Mouse (Mus musculus) heart, embryonic 16.5 days (tissue): ENCODE measurements at regions not wholly inside any gene's neighbourhood (a gene's known extent, or its start where the extent isn't known, plus 50 kb on each side); places are given as distances from the start of the nearest gene placed in this dataset.

Source experiments
- ATAC-seq: fragments of 200-750 bp; cut with Nextera tagmentation; replicated peaks from 2 replicates; pipeline ENCODE4 v1.8.0; 2017; ENCODE audit warnings: moderate number of reproducible peaks; ENCODE audit not compliant: insufficient read depth, low FRiP score; ENCODE audit errors: extremely low read depth
- H3K27ac ChIP-seq: fragments of 300-500 bp; sonication (generic); 2 replicates; pipeline ENCODE4 v1.5.1; 2014; ENCODE audit warnings: mild to moderate bottlenecking, low read length, control low read depth, moderate library complexity
- H3K27me3 ChIP-seq: fragments of 300-500 bp; sonication (generic); 2 replicates; pipeline ENCODE4 v1.6.1; 2014; ENCODE audit warnings: low read length, mixed read lengths; ENCODE audit not compliant: control insufficient read depth, insufficient read depth
- H3K36me3 ChIP-seq: fragments of 300-500 bp; sonication (generic); 2 replicates; pipeline ENCODE4 v1.6.1; 2014; ENCODE audit not compliant: control insufficient read depth, insufficient read depth
- H3K4me1 ChIP-seq: fragments of 300-500 bp; sonication (generic); 2 replicates; pipeline ENCODE4 v1.6.1; 2014; ENCODE audit warnings: low read length, mixed read lengths; ENCODE audit not compliant: control insufficient read depth, insufficient read depth
- H3K4me2 ChIP-seq: fragments of 300-500 bp; sonication (generic); 2 replicates; pipeline ENCODE4 v1.6.1; 2014; ENCODE audit warnings: low read depth, mild to moderate bottlenecking, control low read depth, low read length
- H3K4me3 ChIP-seq: fragments of 300-500 bp; sonication (generic); 2 replicates; pipeline ENCODE4 v1.5.1; 2014; ENCODE audit warnings: mild to moderate bottlenecking, control low read depth, low read length
- H3K9ac ChIP-seq: fragments of 300-500 bp; sonication (generic); 2 replicates; pipeline ENCODE4 v1.6.1; 2014; ENCODE audit warnings: low read length, control low read depth
- H3K9me3 ChIP-seq: fragments of 300-500 bp; sonication (generic); replicated peaks from 2 replicates; pipeline ENCODE4 v1.6.1; 2016; ENCODE audit warnings: low read length; ENCODE audit not compliant: control insufficient read depth
- WGBS: fragments of 180-500 bp; shearing (Covaris S2); extraction: QIAGEN DNeasy Blood & Tissue Kit; methylation state at CpG from one replicate; pipeline ENCODE4 v1.1.7; 2014; 5-methylcytosine and 5-hydroxymethylcytosine counted together

GRCm38 (mm10) chr9:101501706-101502465 is 250.3 kb upstream of the Ppp2r3a start:
- Histone ChIP-seq H3K9ac (no peak overlapping the region), H3K27me3 (no peaks in the 10 kb centered on the region), H3K4me1 (0 out of 2 replicates have a peak, but pooled peaks cover 2% of the 10 kb centered on the region), H3K4me3 (no peak overlapping the region), H3K36me3 (no peaks in the 10 kb centered on the region), H3K27ac (no peak overlapping the region), H3K9me3 (no peaks in the 10 kb centered on the region), H3K4me2 (no peak overlapping the region)
- WGBS: 37% methylated on average over 16 of the region's 16 CpGs
- ATAC-seq: no peak

- Histone ChIP-seq H3K27me3 (no peaks in the 10 kb centered on the region), H3K36me3 (no peaks in the 10 kb centered on the region), H3K4me1 (0 out of 2 replicates have a peak, but pooled peaks cover 2% of the 10 kb centered on the region), H3K27ac (no peak overlapping the region), H3K4me3 (no peak overlapping the region), H3K9me3 (no peaks in the 10 kb centered on the region), H3K9ac (no peak overlapping the region), H3K4me2 (no peak overlapping the region)
- 82% methylated on average over 3 of the region's 3 CpGs for WGBS
- ATAC-seq: no peak
Observed at GRCm38 (mm10) chr9:101501036-101501435, 249.4 kb upstream of the Ppp2r3a start.

GRCm38 (mm10) chr9:101498721-101499120 is 247.1 kb upstream of the Ppp2r3a start:
- Histone ChIP-seq H3K9me3 (no peaks in the 10 kb centered on the region), H3K27me3 (no peaks in the 10 kb centered on the region), H3K27ac (no peak overlapping the region), H3K4me3 (no peak overlapping the region), H3K36me3 (no peaks in the 10 kb centered on the region), H3K9ac (no peak overlapping the region), H3K4me1 (0 out of 2 replicates have a peak, but pooled peaks cover 2% of the 10 kb centered on the region), H3K4me2 (no peak overlapping the region)
- 88% methylated on average over 5 of the region's 5 CpGs for WGBS
- ATAC-seq: no peak

- Histone ChIP-seq H3K4me3 (no peak overlapping the region), H3K9me3 (no peaks in the 10 kb centered on the region), H3K27me3 (no peaks in the 10 kb centered on the region), H3K4me2 (no peak overlapping the region), H3K4me1 (no peaks in the 10 kb centered on the region), H3K9ac (no peak overlapping the region), H3K27ac (no peak overlapping the region), H3K36me3 (no peaks in the 10 kb centered on the region)
- 79% methylated on average over 6 of the region's 6 CpGs for WGBS
- no peak for ATAC-seq
Observed at GRCm38 (mm10) chr9:101495768-101496167, 244.2 kb upstream of the Ppp2r3a start.

GRCm38 (mm10) chr9:101489013-101489412 is 237.4 kb upstream of the Ppp2r3a start:
- Histone ChIP-seq H3K4me3 (no peak overlapping the region), H3K36me3 (no peaks in the 10 kb centered on the region), H3K27me3 (no peaks in the 10 kb centered on the region), H3K4me2 (no peak overlapping the region), H3K9ac (no peak overlapping the region), H3K27ac (no peak overlapping the region), H3K9me3 (no peaks in the 10 kb centered on the region), H3K4me1 (no peaks in the 10 kb centered on the region)
- ATAC-seq: no peak
- 70% methylated on average over 6 of the region's 6 CpGs for WGBS

GRCm38 (mm10) chr9:101476223-101476622 is 224.6 kb upstream of the Ppp2r3a start:
- 57% methylated on average over 3 of the region's 3 CpGs for WGBS
- Histone ChIP-seq H3K9ac (no peak overlapping the region), H3K36me3 (no peaks in the 10 kb centered on the region), H3K27me3 (no peaks in the 10 kb centered on the region), H3K27ac (no peak overlapping the region), H3K9me3 (no peaks in the 10 kb centered on the region), H3K4me2 (no peak overlapping the region), H3K4me1 (peaks cover 11% of the 10 kb centered on the region), H3K4me3 (no peak overlapping the region)
- ATAC-seq: no peak

GRCm38 (mm10) chr9:101473074-101473461 is 221.5 kb upstream of the Ppp2r3a start:
- Histone ChIP-seq H3K9ac (no peak overlapping the region), H3K4me1 (peaks cover 11% of the 10 kb centered on the region), H3K4me2 (no peak overlapping the region), H3K27me3 (no peaks in the 10 kb centered on the region), H3K4me3 (no peak overlapping the region), H3K9me3 (no peaks in the 10 kb centered on the region), H3K27ac (no peak overlapping the region), H3K36me3 (no peaks in the 10 kb centered on the region)
- no peak for ATAC-seq
- WGBS: 61% methylated on average over 4 of the region's 4 CpGs

GRCm38 (mm10) chr9:101472101-101473073 is 220.8 kb upstream of the Ppp2r3a start:
- ATAC-seq: peak; percentile 72
- no peak overlapping the region for H3K4me3 ChIP-seq
- H3K27ac ChIP-seq: 0 out of 2 replicates have a peak overlapping the region, but pooled peaks have one; percentile 22
- H3K36me3 ChIP-seq: no peaks in the 10 kb centered on the region
- no peak overlapping the region for H3K4me2 ChIP-seq
- peaks cover 11% of the 10 kb centered on the region for H3K4me1 ChIP-seq
- no peaks in the 10 kb centered on the region for H3K9me3 ChIP-seq
- no peaks in the 10 kb centered on the region for H3K27me3 ChIP-seq
- 26% methylated on average over 8 of the region's 8 CpGs for WGBS
- H3K9ac ChIP-seq: no peak overlapping the region

- H3K27ac ChIP-seq: no peak overlapping the region
- H3K36me3 ChIP-seq: no peaks in the 10 kb centered on the region
- 59% methylated on average over 3 of the region's 3 CpGs for WGBS
Observed at GRCm38 (mm10) chr9:101471665-101472064, 220.1 kb upstream of the Ppp2r3a start.

More at GRCm38 (mm10) chr9:101471665-101472064, 220.1 kb upstream of the Ppp2r3a start:
- Histone ChIP-seq H3K9me3 (no peaks in the 10 kb centered on the region), H3K4me1 (peaks cover 11% of the 10 kb centered on the region), H3K27me3 (no peaks in the 10 kb centered on the region), H3K4me3 (no peak overlapping the region), H3K4me2 (no peak overlapping the region), H3K9ac (no peak overlapping the region)
- no peak for ATAC-seq
